ENCODE assay signal across 7 mouse cellular contexts in the genomic region with DNA sequence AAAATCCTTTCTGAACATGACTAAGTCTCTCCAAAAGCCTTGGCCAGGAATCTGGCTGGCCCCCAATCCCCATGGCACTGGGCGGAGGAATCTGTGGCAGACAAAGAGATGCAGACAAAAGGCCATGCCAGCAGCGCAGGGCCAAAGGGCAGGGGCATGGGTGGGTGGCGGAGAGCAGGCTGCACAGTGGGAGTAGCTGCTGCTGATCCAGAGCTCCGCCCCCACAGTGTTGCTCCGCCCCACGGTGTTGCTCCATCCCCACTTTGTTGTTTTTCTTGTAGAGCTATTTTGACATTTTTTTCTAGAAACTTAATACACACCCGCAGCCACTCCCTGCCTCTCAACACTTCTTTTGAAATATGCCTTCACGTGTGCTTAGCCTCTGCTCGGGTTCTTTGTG. TPM values are rescaled to one million over a fixed set of nuclear protein-coding genes. Genes with fewer than 3 reads are reported as not detected.
DNase-seq lines count a peak whose midpoint lies in the region; ATAC-seq lines count a peak whose summit lies in the region.

No protein-coding gene starts in this region.

- ATAC-seq in limb, embryonic 12.5 days (ENCODE audit: insufficient number of reproducible peaks, insufficient read depth, low FRiP score, low TSS enrichment, low read depth): no peak
- peak; percentile 53; the same call in 1 of the 2 replicates for ATAC-seq in neural tube, embryonic 13.5 days (ENCODE audit: low read depth)

- intact Hi-C loops in heart, postnatal 10 days (cut with DNase I): no loop called here

- DNase-seq in 3134 (ENCODE audit: extremely low read depth, insufficient read length, low spot score): peak; percentile 92
- DNase-seq in Muller cell, postnatal 12 days (ENCODE audit: inconsistent ontology term): peak; percentile 99
- DNase-seq in fibroblast of lung, adult 2 months (ENCODE audit: low read depth): peak; percentile 98
- peak; percentile 67 to 70 for DNase-seq in heart, postnatal 10 days
- DNase-seq in B cell, adult 2 months: no peak

- no peaks in the 10 kb centered on the region for H3K36me3 ChIP-seq in limb, embryonic 12.5 days
- no peaks in the 10 kb centered on the region for H3K36me3 ChIP-seq in neural tube, embryonic 13.5 days

- 0 out of 2 replicates have a peak, but pooled peaks cover 3% of the 10 kb centered on the region for H3K27me3 ChIP-seq in limb, embryonic 12.5 days
- H3K27me3 ChIP-seq in neural tube, embryonic 13.5 days: no peaks in the 10 kb centered on the region

- peak overlapping the region; percentile 21; the same call in 1 of the 2 replicates for H3K4me2 ChIP-seq in limb, embryonic 12.5 days
- H3K4me2 ChIP-seq in neural tube, embryonic 13.5 days: 0 out of 2 replicates have a peak overlapping the region, but pooled peaks have one; percentile 18

- peaks cover 13% of the 10 kb centered on the region for H3K4me1 ChIP-seq in limb, embryonic 12.5 days (replicated peaks)
- peaks cover 10% of the 10 kb centered on the region for H3K4me1 ChIP-seq in neural tube, embryonic 13.5 days (replicated peaks)

- H3K4me3 ChIP-seq in limb, embryonic 12.5 days (replicated peaks): no peak overlapping the region
- no peak overlapping the region for H3K4me3 ChIP-seq in neural tube, embryonic 13.5 days

- peaks cover 5% of the 10 kb centered on the region; the same call in 1 of the 2 replicates for H3K9me3 ChIP-seq in limb, embryonic 12.5 days
- no peaks in the 10 kb centered on the region for H3K9me3 ChIP-seq in neural tube, embryonic 13.5 days

- no peak overlapping the region for H3K9ac ChIP-seq in limb, embryonic 12.5 days (replicated peaks)
- no peak overlapping the region for H3K9ac ChIP-seq in neural tube, embryonic 13.5 days

- H3K27ac ChIP-seq in limb, embryonic 12.5 days: peak overlapping the region; percentile 59; the same call in 1 of the 2 replicates
- H3K27ac ChIP-seq in neural tube, embryonic 13.5 days (replicated peaks): no peak overlapping the region

- 18% methylated on average over 9 of the region's 9 CpGs for WGBS in limb, embryonic 12.5 days
- 8% methylated on average over 9 of the region's 9 CpGs for WGBS in neural tube, embryonic 13.5 days

RNA-seq across cellular contexts. Expression of gene Syne3, which starts 31.2 kb away (rescaled TPM):
- total RNA-seq in heart, postnatal 10 days (2021): 1 to 10 TPM; 6.1 to 6.4 TPM
- polyA plus RNA-seq in limb, embryonic 12.5 days (2016; fragmentation: Nextera tagmentation; extraction: Ambion mirVana): 0.54 and 0.61 TPM in 2 replicates
- 0.28 and 0.32 TPM in 2 replicates for polyA plus RNA-seq in neural tube, embryonic 13.5 days (2015; fragmentation: Nextera tagmentation; extraction: Ambion mirVana)

RNA-seq across cellular contexts. Expression of gene Glrx5, which starts 54.1 kb away (rescaled TPM):
- 10 to 100 TPM; 84.5 to 86.0 TPM for total RNA-seq in heart, postnatal 10 days (2021)
- 171 and 180 TPM in 2 replicates for polyA plus RNA-seq in limb, embryonic 12.5 days (2016; fragmentation: Nextera tagmentation; extraction: Ambion mirVana)
- 151 and 167 TPM in 2 replicates for polyA plus RNA-seq in neural tube, embryonic 13.5 days (2015; fragmentation: Nextera tagmentation; extraction: Ambion mirVana)

Comparison
In these comparisons a context has a peak if more than half of its experiments do, and no peak if none do; other contexts are left out.
1. DNase-seq: peak in 3134 (single experiment), Muller cell, postnatal 12 days (single experiment), fibroblast of lung, adult 2 months (single experiment) and heart, postnatal 10 days (2 of 2); none in B cell, adult 2 months (0 of 2).